Mouse (Mus musculus) erythroblast, adult 5-6 weeks (primary cell): Measurements from ENCODE around the gene Isg20l2. TPM values are rescaled to one million over a fixed set of nuclear protein-coding genes. Genes with fewer than 3 reads are reported as not detected.
A peak's percentile ranks its signal among the peaks of the same experiment; 100 is the strongest.

Source experiments
- ATAC-seq: replicated peaks from 2 replicates; pipeline ENCODE4 v1.8.0; 2016; ENCODE audit warnings: moderate number of reproducible peaks, mild to moderate bottlenecking, moderate TSS enrichment, inconsistent platforms; ENCODE audit not compliant: poor library complexity, low FRiP score, severe bottlenecking
- total RNA-seq, 2 experiments: library from RNA; stranded (forward) in 1 of 2; stranded (reverse) in 1 of 2; fragments of 150-400 nt in 1 of 2; fragments of 200-764, 138-1000 nt in 1 of 2; gene quantifications; 2 replicates each; pipeline versions ENCODE4 v1.2.3 to v1.2.4; 2015 to 2017; ENCODE audit warnings: low replicate concordance in 2 of 2

Isg20l2 gene
- total RNA-seq, 2 experiments from 2014 or later = 5.6 to 8.6 TPM

DNA sequence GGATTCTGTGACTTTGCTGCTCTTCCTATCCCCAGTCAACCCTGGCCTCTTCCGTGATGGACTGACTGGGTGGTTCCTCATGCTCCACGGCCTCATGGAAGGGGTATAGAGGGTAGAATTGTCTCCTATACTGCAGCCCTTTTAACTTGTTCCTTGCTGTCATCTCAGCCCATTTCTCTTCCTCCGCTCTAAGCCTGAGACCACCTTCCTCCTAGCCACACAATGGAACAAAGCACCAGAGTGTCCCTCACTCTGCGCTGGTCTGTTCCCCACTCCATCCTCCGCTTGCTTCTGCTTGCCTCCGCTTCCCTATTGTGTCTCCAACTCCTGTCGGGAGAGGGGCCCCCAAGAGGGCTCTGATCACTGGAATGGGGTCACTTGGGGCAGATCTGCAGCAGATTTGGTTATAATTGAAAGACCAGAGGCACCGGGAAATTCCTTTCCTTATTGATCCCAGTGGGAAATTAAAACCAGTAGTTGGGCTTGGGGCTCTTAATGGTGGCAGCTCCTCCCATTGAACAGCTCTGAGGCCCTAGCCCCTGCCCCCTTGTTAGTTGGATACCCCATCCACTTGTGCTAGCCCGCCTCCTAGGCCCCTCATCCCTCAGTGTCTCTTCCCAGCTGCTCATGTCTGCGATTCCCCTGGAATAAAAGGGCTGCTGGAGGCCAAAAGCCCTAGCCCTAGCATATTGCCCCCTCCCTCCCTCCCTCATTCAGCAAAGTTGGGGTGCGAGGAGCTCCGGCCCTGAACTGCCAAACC lies 15.8 kb downstream of the Isg20l2 start:
- no peak for ATAC-seq

DNA sequence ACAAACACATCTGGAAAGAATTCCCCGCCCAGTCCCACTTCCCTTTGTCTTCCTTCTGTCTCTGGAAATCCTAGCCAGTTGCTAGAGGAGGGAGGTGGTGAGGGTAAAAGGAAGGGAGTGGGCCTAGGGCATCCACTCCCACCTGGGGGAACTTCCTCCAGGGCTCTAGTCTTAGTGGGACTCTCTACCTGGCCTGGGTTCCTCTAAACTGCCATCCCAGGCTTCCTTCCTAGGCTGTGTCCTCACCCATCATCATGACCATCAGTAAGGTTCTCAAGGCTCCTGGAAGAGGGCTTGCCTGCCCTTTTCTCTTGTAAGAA lies 16.4 kb downstream of the Isg20l2 start:
- no peak for ATAC-seq

DNA sequence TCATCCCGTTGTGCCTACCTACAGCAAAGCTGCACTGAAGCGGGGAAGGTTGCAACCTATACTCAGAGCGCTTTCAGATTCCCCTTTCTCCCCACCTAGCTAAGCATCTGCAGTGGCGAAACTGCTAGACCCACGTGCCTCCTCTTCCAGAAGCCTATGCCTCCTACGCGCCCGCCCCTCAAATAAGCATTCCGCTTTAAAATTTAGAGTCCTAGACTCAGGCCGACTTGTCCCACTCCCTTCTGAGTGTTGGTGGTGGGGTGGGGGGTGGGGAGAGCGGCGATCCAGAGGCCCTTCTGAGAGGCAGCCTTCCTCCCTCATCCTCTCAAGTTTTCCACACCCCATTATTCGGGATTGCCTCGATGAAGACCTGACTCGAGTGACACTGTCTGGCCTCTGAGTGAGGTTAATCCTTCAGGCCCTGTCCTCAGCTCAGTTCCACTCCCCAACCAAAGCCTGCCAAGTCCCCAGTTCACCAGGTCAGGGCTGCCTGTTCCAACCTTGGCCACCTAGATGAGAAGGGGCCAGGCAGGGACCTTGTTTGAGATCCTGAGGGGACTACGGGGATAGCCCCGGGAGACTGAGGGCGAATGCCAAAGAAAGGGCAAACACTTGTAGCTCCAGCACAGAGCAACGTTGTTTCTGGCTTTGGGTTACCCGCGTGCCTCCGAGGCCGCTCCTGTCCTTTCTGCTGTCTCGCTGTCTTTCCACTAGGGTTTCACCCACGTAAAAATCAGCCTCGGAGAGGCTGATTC lies 17.1 kb downstream of the Isg20l2 start:
- ATAC-seq = no peak

DNA sequence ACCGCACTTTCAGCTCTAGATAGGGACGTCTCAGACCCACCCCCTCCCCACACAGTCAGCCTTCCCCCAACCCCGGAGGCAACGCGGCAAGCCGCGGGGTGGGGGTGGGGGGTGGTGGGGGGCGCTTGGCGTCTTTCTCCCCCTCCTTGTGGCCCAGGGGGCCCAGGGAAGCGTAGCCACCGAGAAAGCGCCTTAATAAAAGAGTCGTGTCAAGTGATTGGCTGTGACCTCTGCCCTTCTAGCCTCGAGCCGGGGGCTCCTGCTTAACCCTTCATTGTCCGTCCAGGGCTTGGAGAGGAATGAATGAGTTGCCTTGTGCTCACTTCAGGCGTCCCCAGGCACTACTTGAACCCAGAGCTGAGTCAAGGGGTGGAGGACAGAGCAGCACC lies 17.7 kb downstream of the Isg20l2 start:
- ATAC-seq = no peak

DNA sequence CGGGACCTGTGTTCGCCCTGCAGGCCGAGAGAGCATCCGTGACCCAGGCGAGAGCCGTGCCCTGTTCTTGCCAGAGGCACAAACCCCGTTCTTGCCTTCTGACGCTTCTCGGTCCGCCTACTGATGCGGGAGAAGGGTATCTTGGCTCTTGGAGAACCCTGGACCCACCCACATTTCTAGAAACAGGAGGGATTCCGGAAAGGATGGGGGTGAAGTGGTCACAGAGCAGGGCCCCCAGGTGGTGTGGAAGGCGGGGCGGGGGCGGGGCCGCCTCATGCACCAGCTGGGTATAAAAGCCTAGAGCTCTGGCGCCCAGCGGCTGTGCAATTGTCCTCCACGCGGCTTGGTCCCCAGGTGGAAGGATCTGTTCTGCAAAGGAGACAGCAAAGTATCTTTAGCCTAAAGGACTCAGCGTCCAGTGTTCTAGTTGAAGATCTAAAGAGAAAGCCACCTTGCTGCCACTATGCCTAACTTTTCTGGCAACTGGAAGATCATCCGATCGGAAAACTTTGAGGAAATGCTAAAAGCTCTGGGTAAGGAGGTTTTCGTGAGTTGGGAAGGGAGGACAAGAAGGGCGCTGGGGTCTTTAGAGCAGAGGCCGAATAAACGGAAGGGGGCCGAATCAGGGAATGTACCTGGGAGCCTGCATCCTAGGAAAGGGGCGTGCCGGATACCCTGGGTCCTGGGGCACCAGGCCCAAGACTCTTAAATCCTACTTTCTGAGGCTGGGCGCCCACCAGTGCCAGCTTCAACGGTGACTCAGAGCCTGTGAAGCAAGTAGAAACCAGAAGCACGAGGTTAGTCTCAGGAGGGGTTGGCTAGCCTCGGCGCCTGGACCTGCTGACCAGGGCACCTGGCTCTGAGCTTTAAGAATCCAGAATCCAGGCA lies 18.5 kb downstream of the Isg20l2 start, which contains the start of gene Crabp2:
Gene Crabp2 (plus strand): TSS at position 289 of the 888 bp plus-strand sequence.
- no peak for ATAC-seq

DNA sequence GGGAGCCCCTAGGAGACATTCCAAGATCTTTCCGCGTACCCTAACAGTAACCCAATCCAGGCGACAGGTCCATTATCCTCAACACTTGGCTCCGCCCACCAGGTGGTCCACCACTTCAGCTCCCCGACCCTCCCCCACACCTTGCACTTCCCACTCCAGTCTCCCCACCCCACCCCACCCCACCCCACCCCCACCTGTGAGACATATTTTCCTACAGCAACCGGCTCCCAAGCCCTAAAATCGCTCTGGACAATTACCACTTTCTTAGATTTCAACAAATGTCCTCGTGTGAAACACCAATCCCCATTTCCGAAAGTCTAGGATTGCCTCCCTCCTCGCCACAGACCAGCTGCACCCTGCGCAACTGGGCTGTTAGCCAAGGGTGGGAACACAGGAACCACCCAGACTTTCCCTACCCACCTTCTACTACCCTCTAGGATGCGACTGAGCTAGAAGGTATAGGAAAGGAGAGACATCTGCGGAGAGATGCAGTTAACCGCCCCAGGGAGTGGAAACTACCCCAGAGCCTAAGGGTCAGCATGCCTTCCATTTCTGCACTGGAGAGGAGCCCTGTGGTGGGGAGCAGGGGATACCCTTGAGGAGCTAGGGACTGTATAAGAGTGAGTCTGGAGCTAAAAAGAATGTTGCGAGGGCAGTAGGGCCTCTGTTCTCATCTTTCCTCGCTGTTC lies 19.3 kb downstream of the Isg20l2 start:
- no peak for ATAC-seq

DNA sequence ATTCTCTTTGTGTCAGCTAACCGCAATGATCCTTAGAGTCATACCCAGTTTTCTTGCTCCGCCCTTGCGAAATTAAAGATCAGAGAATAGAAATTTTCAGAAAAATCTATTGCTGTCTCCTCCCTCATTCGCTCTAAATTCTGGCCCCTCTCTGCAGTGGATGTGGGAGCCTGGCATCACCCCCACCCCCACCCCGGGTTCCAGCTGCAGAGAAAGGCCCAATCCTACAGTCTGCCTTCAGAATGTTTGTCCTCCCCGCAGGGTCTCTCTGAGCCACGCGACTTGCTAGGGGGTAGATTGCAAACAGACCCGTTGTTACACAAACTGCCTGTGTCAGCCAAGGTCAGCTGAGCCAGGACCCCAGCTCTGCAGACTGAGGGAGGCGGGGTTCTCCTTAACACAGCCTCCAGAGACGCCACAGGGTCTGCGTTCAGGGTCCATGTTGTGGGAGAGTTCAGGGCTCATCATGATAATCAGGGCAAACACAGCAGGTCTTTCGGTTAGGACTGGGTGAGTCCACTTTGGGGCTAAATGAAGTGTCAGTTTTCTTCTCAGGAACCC lies 19.9 kb downstream of the Isg20l2 start:
- no peak for ATAC-seq

DNA sequence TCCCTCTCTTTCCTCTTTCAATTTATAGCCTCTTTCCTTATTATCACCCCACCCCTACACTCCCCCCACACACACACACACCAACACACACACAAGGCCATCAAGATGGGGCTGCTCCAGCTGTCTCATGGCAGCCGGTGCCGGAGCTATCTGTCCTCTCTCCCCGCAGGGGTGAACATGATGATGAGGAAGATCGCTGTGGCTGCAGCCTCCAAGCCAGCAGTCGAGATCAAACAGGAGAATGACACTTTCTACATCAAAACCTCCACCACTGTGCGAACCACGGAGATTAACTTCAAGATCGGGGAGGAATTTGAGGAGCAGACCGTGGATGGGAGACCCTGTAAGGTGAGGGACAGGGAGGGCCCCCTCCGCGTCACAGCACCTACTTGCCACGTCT lies 21.8 kb downstream of the Isg20l2 start:
- no peak for ATAC-seq

DNA sequence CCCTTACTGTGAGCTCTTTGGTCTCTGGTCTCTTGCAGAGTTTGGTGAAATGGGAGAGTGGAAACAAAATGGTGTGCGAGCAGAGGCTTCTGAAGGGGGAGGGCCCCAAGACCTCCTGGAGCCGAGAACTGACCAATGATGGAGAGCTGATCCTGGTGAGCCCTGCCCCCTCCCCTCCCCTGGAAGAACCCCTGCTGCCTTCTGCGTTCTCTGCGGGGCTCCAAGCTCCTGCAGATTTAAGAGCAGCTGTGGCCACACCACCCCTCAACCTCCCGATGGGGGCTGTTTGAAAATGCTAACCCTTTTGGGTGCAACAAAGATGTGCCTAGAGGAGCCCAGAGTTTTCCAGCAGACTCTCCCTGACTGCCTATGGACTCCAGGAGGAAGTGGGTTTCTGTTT lies 22.3 kb downstream of the Isg20l2 start:
- ATAC-seq = no peak

DNA sequence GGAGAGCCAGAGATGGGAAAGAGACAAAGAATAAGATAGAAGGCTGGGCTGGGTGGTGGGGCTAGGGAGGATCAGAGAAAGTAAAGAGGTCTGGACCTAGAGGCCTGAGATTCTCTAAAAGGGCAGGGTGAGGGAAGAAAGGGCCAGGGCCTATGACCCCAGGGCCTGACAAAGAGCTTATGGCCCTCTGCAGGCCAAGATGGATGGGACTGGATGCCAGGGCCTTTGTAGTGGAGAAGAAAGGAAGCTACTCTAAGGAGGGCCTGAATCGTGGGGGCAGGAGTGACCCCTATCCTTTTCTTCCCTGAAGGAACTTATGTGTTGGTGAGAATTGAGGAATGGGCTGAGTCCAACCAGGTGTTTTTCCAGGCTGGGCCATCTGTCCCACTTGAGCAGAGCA lies 27.9 kb downstream of the Isg20l2 start:
- no peak for ATAC-seq

DNA sequence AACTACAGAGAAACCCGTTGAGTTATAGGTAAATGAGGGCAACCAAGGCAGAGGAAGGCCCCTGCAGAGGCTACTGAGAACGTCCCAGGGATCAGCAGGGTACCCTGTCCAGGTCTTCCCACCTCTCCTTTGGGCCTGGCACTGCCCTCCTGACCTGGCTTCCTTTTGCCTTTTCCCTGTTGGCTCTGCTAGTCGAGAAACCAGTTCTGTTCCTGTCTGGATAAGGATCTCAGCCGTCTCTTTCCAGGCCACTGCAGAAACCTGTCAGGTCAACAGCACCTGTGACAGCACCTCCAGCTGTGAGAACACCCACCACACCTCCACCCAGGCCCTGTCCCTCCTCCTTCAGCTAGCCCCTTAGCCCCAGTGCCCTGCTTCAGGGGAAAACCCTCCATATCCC lies 28.4 kb downstream of the Isg20l2 start:
- no peak for ATAC-seq

DNA sequence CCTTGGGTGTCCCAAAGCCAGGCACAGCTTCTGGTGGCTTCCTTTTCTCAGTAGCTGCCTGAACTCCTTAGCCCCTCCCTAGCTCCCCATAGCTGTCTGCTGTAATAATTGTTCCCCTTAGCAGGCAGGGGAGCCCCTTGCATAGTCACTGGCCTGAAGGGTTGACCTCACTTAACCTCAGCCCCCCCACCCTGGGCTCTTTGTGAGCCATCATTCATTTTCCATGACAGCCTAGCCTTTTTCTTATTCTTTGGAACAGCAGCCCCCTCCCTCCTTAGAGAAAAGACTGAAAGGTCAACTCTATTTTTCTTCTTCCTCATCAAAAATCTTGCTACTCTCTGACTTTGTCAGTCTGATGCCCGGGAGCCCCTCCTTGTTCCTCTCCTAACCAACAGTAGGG lies 28.9 kb downstream of the Isg20l2 start:
- ATAC-seq = no peak

DNA sequence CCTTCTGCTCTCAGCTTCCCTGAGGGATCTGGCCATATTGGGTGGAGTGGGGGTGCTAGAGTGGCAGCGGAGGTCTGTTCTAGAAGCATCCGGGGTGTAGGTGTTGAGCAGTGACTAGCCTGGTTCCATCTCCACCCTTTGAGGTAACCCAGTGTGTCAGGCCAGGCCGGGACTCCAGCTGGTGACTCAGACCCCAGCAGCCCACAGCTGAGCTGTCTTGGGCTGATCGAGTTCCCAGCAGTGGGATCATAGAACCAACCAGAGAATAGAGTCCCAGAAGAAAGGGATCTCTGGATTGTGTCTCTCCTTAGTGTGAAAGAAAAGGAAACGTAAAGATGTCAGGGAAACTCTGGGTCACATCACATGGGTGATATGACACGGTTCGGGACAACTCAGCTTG lies 29.3 kb downstream of the Isg20l2 start:
- no peak for ATAC-seq

DNA sequence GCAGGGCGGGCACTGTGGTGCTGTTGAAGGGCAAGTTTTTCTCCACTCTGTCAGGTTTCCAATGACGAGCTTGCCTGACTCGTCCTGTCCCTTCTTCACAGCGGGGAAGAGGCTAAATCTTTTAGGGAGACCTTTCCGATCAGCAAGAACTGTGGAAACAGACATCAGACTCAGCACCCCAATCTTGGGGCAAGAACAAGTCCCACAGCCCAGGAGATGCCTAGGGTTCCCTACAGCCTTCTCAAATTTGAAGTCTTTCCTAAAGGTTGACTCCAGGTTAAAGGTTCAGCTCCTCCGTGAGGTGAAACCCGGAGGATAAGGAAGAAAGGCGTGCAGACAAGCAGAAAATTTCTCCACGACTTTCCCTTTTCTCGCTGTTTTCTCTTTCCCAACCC lies 30.1 kb downstream of the Isg20l2 start:
- no peak for ATAC-seq

DNA sequence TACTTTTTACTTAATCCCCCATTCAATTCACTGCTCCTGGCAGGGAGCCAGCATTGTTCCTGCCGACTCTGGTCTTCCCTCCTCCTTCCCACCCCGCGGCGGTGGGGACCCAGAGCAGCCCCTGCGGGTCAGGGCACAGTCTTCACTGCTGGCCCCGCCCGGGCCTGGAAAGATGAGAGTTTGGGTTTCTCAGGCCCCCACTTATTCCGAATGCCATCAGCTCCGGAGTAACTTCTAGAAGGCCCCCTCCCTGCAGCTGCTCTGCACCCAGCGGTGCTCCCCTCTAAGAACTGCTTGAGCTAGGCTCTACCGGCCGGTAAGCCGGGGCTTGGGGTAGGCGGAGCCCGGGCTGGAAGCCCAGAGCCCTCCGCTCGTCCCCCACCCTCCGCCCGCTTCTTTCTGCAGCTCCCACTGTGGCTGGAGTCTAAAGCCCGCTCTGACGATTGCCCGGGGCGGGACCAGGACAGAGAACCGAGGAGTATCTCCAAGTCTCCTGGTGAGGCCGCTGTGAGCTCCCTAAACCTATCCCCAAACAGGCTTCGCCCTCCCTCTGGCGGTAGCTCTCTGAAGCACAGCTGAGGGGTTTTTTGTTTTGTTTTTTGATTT lies 30.6 kb downstream of the Isg20l2 start:
- ATAC-seq = 0 out of 2 replicates have a peak, but pooled peaks have one; percentile 60

DNA sequence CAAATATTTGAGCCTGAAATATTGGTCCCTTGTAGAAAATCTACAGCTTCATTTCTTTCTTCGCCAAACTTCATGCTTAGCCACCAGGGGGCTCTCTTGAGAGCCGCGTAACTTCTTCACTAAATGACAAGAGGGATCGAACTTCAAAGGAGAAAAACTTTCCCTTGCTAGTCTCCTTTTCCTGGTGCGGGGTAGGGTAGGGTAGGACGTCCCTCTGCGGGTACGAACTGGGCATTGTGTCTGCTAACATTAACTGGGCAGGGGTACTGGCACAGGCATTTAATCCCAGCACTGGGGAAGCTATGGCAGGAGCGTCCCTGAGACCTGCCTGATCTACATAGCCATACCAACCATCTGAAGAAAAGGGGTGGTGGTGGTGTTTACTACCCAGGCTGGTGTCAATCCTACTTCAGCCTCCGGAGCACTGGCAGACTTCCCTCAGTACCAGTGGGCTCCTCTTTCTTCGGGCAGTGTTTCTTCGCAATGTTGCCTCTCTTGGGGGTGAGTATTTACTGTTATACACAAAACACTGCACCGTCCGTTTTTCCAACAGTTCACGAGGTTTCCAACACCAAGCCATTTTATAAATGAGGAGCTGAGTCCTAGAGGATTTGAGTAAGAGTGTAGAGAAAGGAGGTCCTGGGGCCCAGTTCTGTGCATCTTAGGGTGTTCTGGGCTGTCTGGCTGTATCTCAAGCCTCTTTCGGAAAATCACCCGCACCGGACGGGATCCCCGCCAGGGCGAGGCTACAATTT lies 40.2 kb downstream of the Isg20l2 start:
- no peak for ATAC-seq

DNA sequence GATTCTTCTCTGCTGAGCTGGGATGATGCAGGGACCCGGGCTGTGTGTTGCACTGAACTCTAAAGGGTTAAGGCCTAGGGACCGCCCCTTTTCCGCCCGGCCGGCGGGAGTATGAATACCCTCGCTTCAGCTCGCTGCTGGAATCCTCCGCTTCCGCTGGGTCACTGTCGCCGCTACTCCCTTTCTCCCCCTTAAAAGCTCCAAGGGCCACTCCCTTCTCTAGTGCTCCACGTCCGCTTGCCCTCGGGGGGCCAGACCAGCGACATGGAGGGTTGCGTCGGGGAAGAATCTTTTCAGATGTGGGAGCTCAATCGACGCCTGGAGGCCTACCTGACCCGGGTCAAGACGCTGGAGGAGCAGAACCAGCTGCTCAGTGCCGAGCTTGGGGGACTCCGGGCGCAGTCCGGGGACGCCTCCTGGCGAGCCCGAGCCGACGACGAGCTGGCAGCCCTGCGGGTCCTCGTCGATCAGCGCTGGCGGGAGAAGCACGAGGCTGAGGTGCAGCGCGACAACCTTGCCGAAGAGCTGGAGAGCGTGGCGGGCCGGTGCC lies 40.9 kb downstream of the Isg20l2 start, which contains the start of gene Nes:
Gene Nes (plus strand): TSS at position 140 of the 550 bp plus-strand sequence.
- ATAC-seq = no peak
